Mouse (Mus musculus): ENCODE data around the gene Gm20388. TPM values are rescaled to one million over a fixed set of nuclear protein-coding genes. Genes with fewer than 3 reads are reported as not detected.

Gm20388 gene
- polyA plus RNA-seq, 1 experiment from 2014 or later = 5.5 TPM

DNA sequence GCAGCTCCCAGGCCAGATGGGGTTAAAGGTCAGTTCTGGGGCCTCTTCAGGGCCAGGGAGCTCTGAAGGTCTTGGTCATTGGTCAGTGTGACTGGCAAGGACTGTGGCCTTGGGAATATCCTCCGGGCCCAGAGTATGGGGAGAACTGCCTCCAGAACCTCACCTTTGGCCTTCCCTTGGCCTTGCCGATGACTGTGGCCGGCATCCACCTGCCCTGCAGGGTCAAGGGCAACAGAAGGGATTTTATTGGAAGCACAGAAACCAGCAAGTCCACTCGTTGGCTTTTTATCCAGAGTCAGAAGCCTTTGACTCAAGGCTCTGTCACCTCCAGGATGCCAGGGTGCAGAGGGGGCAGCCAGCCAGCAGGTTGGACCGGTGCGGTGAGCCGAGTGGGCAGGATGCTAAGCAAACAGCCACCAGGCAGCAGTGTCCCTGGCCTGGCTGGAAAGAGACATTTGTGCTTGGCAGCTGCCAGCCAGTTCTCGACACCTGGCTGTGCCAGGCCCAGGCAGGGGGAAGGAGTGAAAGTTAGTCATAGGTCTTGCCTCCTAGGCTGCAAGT, 590.1 kb downstream of the Gm20388 start:
- Histone ChIP-seq H3K27ac (peak overlapping the region; percentile 62), H3K27me3 (ENCODE audit: poor library complexity, severe bottlenecking) (peaks cover 50% of the 10 kb centered on the region), H3K36me3 (replicated peaks) (0 out of 2 replicates have a peak, but pooled peaks cover 2% of the 10 kb centered on the region), H3K4me1 (peaks cover 98% of the 10 kb centered on the region), H3K4me3 (no peak overlapping the region), H3K9me3 (no peaks in the 10 kb centered on the region)
- 80% methylated on average over 8 of the region's 8 CpGs for WGBS
- DNase-seq (ENCODE audit: extremely low spot score, low spot score) = no peak

DNA sequence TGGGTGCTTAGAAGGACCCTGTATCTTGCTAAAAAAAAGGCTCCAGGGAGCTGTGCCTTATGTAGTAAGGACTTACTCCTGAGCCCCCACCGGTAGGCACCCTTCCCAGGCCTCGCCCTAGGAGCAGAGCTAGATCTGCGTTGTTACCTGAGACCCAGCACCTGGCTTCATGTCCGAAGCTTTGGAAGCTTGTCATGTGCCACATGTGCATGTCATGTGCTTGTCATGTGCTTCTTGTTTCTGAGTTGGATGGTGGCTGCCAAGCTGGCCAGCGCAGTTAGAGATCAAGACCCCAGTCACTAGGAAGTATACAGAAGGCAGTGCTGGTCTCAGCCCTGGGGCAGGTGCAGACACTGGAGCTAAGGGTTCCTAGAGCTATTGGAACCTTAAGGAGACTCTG, 590.8 kb downstream of the Gm20388 start:
- DNase-seq (ENCODE audit: extremely low spot score, low spot score) = no peak
- Histone ChIP-seq H3K4me3 (no peak overlapping the region), H3K4me1 (peaks cover 100% of the 10 kb centered on the region), H3K27ac (peak overlapping the region; percentile 62; the same call in 1 of the 2 replicates), H3K36me3 (replicated peaks) (no peaks in the 10 kb centered on the region), H3K27me3 (ENCODE audit: poor library complexity, severe bottlenecking) (peaks cover 51% of the 10 kb centered on the region), H3K9me3 (no peaks in the 10 kb centered on the region)
- WGBS = 83% methylated on average over 5 of the region's 5 CpGs

DNA sequence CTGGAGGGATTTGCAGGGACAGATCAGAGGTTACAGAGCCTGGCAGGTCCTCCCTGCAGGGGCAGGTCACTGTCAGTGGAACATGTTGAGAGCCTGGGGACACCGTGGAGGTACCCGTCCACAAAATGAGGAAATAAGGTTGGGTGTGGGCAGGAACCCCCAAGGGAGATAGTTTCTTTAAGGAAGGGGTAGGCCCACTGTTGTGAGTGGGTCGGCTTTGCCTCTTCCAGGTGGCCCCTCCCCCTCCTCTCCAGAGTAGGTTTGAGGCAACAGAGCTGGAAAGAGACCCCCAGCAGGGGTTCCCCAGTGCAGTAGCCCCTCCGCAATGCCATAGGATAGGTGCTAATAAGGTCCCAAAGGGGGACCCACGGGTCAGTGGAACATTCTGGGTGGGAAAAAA, 591.8 kb downstream of the Gm20388 start:
- Histone ChIP-seq H3K36me3 (replicated peaks) (no peaks in the 10 kb centered on the region), H3K9me3 (no peaks in the 10 kb centered on the region), H3K27me3 (ENCODE audit: poor library complexity, severe bottlenecking) (peaks cover 60% of the 10 kb centered on the region), H3K4me3 (no peak overlapping the region), H3K4me1 (peaks cover 100% of the 10 kb centered on the region), H3K27ac (no peak overlapping the region)
- WGBS = 68% methylated on average over 5 of the region's 5 CpGs
- no peak for DNase-seq (ENCODE audit: extremely low spot score, low spot score)

DNA sequence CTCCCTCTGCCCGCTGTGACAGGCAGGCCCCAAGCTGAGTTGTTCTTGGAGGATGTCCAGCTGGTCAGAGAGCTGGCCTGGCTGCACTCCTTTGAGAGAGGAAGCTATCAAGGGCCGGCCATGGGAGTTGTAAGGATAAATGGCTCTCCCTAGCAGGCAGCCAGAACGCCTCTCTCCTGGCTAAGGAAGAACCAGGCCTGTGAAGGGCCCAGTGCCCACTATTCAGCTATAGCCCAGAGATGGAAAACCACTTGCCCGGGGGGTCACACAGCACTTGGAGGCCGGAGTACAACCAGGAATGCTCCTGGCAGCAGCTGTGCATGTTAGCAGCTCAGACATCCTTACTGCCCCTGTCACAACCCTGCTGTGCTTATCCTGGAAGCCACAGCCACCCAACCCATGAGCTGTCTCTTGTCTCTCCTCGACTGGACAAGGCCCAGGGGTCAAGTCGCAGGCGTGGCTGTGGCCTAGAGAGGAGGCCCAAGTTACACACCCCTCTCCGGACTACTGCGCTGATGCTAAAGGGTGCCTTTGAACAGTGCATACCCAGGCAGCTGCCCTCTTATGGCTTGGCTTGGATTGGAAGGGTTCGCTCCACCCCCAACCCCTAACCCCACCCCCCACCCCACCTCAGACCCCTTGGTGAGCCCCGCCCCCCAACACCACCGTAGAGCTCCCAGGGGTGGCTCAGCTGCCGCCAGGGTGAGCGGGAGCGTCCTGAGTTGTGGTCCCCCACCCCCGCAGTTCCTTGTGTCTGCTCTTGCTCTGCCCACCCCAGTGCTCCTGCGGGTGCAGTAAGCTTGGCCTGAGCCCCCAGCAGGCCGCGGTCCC, 593.8 kb downstream of the Gm20388 start:
- H3K27me3 ChIP-seq (ENCODE audit: poor library complexity, severe bottlenecking) = peaks cover 80% of the 10 kb centered on the region
- no peak for DNase-seq (ENCODE audit: extremely low spot score, low spot score)
- 7% methylated on average over 20 of the region's 20 CpGs for WGBS

DNA sequence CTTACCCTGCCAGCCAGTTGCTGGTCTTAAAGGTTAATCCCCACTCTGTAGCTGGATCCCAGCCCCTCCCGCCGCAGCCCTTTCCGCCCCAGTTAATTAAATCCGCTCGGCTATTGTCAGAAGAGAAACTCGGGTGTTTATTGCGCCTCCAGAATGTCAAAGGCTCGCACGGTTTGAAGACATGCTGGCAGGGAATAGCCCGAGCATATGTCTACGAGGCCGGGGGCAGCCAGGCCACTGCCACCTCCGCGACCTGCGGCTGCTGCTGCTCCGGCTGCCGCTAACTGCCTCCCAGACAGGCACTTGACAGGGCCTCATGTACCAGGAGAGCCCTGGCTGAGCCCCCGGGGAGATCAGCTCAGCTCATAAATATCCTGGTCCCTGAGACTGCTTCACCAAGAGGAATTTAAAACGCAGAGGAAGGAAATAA, 594.5 kb downstream of the Gm20388 start:
- peaks cover 83% of the 10 kb centered on the region for H3K27me3 ChIP-seq (ENCODE audit: poor library complexity, severe bottlenecking)
- H3K36me3 ChIP-seq (replicated peaks) = no peaks in the 10 kb centered on the region
- peak overlapping the region; percentile 82 for H3K27ac ChIP-seq
- H3K4me3 ChIP-seq = peak overlapping the region; percentile 46
- DNase-seq (ENCODE audit: extremely low spot score, low spot score) = peak; percentile 74
- under 1% methylated on average over 19 of the region's 19 CpGs for WGBS
- no peaks in the 10 kb centered on the region for H3K9me3 ChIP-seq
- H3K4me1 ChIP-seq = peaks cover 100% of the 10 kb centered on the region

More for the DNA sequence above, 593.8 kb downstream of the Gm20388 start:
- Histone ChIP-seq H3K9me3 (no peaks in the 10 kb centered on the region), H3K36me3 (replicated peaks) (no peaks in the 10 kb centered on the region), H3K4me3 (peak overlapping the region; percentile 46), H3K4me1 (peaks cover 100% of the 10 kb centered on the region), H3K27ac (peak overlapping the region; percentile 82)

DNA sequence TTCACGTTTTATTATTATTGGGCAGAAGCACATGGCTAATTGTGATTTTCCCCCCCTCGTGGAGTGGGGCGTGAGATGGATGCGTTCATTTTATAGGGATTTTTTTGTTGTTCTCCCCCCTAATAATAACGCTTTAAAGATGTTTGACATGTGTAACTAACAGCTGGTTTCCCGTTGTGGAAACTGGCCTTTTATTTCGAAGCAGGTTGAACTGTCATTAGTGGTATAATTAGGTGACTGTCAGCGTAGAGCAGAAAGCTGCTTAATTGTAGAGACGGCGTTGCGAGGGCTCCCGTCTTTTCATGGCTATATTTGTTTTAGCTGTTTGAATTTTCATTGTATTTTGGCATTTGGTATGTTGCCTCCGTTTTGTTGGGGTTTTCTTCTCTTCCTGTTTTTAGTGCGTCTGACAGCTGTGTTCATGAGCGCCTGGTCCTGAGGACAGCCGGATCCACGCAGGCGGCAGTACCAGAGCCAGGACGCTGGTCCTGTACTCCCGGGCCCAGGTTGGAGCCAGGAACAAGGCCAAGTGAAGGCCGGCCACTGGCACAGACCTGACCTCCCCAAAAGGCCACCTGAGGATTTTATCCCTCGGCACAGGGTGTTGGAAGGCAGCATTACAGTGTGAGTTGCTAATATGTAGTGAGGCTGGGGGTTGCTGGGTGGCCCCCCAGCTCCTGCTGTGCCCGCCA, 595.1 kb downstream of the Gm20388 start:
- Histone ChIP-seq H3K27ac (peak overlapping the region; percentile 82), H3K9me3 (no peaks in the 10 kb centered on the region), H3K4me3 (peak overlapping the region; percentile 46), H3K27me3 (ENCODE audit: poor library complexity, severe bottlenecking) (peaks cover 83% of the 10 kb centered on the region), H3K4me1 (peaks cover 100% of the 10 kb centered on the region), H3K36me3 (replicated peaks) (no peaks in the 10 kb centered on the region)
- 9% methylated on average over 23 of the region's 23 CpGs for WGBS
- DNase-seq (ENCODE audit: extremely low spot score, low spot score) = no peak

DNA sequence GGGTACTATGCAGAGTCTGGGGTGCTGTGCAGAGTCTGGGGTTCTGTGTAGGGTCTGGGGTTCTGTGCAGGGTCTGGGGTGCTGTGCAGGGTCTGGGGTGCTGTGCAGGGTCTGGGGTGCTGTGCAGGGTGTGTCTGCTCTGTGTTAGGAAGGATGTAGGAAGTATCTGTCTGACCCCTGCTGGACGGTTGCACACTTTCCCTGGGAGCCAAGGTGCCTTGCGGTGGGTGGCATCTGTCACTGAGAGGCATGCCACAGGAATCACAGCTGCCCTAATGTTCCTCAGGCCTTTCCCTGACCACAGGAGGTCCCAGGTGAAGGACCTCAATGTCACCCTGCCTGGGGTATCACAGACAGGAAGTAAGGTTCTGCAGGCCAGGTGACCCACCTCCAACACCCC, 595.9 kb downstream of the Gm20388 start:
- Histone ChIP-seq H3K9me3 (no peaks in the 10 kb centered on the region), H3K27ac (peak overlapping the region; percentile 82), H3K4me3 (peak overlapping the region; percentile 46), H3K36me3 (replicated peaks) (no peaks in the 10 kb centered on the region), H3K27me3 (ENCODE audit: poor library complexity, severe bottlenecking) (peaks cover 83% of the 10 kb centered on the region), H3K4me1 (peaks cover 100% of the 10 kb centered on the region)
- 50% methylated on average over 2 of the region's 2 CpGs for WGBS
- DNase-seq (ENCODE audit: extremely low spot score, low spot score) = no peak

DNA sequence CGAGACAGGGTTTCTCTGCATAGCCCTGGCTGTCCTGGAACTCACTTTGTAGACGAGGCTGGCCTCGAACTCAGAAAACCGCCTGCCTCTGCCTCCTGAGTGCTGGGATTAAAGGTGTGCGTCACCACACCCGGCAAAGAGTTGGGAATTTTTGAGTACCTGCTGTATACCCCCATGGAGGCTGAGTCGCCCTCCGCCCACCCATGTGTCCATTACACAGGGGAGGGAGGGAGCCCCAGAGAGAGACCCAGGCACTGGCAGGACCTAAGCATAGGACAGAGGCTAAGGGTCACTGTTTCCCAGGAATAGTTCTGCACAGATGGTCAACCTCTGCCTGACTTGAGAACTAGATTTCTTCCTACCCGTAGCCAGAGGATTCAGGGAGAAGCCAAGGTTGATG, 596.6 kb downstream of the Gm20388 start:
- 88% methylated on average over 9 of the region's 9 CpGs for WGBS
- Histone ChIP-seq H3K36me3 (replicated peaks) (no peaks in the 10 kb centered on the region), H3K27me3 (ENCODE audit: poor library complexity, severe bottlenecking) (peaks cover 83% of the 10 kb centered on the region), H3K4me3 (no peak overlapping the region), H3K9me3 (no peaks in the 10 kb centered on the region), H3K4me1 (peaks cover 100% of the 10 kb centered on the region), H3K27ac (no peak overlapping the region)
- no peak for DNase-seq (ENCODE audit: extremely low spot score, low spot score)

DNA sequence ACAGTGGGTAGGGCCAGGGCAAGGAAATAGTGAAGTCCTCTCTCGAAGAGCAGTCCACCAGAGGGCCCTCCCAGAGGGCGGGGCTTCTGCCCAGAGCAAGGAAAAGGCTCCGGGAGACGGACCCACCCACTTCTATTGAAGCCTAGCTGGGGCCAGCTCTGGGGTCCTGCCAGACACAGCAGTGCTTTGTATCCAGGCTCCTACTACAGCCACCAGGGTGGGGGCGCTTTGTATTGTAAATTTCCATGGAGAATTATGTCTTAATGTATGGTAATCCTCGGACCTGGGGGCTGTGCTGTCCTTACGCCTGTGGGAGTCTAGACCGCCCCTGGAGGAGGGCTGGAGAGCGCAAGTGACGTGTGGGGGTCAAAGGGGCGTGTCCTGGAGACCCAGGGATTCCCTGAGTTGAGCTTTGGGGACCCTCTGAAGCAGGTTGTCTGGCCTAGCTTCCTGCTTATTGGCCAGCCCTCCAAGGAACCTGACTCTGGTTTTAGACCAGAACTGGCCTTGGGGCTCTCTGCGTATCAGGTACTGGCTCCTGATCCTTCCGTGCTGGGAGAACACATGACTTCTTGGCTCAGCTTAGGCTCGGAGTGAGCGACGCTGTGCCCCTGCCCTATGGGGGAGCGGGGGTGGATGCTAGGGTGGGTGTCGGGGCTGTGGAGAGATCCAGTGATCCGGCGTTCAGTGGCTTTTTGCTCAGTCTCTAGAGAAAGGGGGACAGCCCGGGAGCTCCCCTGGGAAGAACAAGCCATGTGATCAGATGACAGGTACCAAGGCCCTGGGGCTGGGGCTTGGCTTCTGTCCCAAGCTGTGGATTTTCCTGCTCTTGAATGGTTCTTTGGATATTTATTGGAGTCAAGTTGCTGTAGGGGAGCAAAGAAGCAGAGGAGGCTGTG, 598.7 kb downstream of the Gm20388 start:
- H3K27me3 ChIP-seq (ENCODE audit: poor library complexity, severe bottlenecking) = peaks cover 83% of the 10 kb centered on the region
- peaks cover 100% of the 10 kb centered on the region for H3K4me1 ChIP-seq
- H3K4me3 ChIP-seq = peak overlapping the region; percentile 40
- under 1% methylated on average over 21 of the region's 21 CpGs for WGBS
- peak overlapping the region; percentile 84 for H3K27ac ChIP-seq
- peak; percentile 84 for DNase-seq (ENCODE audit: extremely low spot score, low spot score)
- H3K36me3 ChIP-seq (replicated peaks) = no peaks in the 10 kb centered on the region
- no peaks in the 10 kb centered on the region for H3K9me3 ChIP-seq

DNA sequence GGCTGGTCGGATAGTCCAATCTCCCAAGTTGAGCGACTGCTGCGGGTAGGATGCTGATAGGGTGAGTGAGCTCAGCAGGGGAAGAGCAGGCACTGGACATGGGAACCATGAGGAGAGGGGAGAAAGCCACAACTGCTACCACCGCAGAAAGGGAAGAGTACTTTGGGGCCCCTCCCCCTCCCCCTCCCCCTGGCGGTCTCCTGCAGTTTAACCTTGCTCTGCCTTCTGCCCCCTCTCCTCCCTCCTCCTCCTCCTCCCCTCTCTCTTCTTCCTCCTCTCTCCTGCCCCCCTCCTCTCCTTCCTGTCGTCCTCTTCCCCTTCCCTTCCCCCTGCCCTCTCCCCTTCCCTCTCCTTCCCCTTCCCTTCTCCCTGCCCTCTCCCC, 599.4 kb downstream of the Gm20388 start:
- Histone ChIP-seq H3K27me3 (ENCODE audit: poor library complexity, severe bottlenecking) (peaks cover 87% of the 10 kb centered on the region), H3K4me1 (peaks cover 100% of the 10 kb centered on the region), H3K4me3 (peak overlapping the region; percentile 40)

DNA sequence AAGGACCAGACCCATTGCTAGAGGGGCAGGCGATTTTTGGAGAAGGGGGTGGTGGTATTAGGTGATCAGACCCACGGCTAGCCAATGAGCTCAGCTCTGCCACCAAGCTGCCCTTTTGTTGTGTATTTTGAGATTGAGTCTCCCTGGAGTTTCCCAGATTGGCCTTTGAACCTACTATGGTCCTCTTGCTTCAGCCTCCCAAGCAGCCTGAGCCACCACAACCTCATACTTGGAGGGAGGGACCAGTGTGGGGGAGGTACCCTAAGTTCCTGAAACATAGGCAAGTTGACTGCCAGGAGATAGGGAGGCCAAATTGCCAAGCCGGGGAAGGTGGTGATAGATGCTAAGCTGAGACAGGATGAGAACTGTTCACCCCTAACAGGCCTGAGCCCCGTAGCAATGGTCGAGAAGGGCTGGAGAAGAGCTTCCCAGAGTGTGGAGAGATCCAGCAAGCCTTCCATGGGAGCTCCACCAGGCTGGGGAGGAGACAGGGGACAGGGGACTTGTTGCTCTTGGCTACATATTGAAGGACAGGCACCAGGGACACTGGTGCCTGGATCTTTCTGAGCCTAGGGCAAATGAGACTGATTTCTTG, 600.3 kb downstream of the Gm20388 start:
- 15% methylated on average over 5 of the region's 5 CpGs for WGBS

More for the DNA sequence above, 599.4 kb downstream of the Gm20388 start:
- Histone ChIP-seq H3K9me3 (no peaks in the 10 kb centered on the region), H3K27ac (peak overlapping the region; percentile 84), H3K36me3 (replicated peaks) (no peaks in the 10 kb centered on the region)
- WGBS = under 1% methylated on average over 6 of the region's 6 CpGs
- no peak for DNase-seq (ENCODE audit: extremely low spot score, low spot score)

DNA sequence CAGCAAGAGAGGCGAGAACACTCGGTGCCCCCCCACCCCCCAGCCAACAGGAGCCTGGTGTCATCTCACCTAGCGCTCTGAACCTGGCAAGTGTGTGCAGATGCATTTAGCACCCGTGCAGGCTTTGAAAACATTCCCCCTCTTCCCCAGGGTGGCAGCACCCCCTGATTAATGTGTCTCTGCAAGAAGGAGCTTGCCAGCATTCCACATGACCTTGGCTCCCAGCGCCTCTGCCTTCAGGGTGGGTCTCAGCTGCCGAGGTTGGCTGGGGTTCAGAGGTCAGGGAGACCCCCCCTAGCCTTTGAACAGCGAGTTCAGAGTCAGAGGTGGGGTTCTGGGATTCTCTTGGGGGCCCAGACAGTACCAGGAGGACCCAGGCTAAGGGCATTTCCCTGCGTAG, 601.1 kb downstream of the Gm20388 start:
- peak overlapping the region; percentile 84 for H3K27ac ChIP-seq
- WGBS = 33% methylated on average over 8 of the region's 8 CpGs
- peaks cover 96% of the 10 kb centered on the region for H3K27me3 ChIP-seq (ENCODE audit: poor library complexity, severe bottlenecking)
- H3K4me1 ChIP-seq = peaks cover 100% of the 10 kb centered on the region
- no peaks in the 10 kb centered on the region for H3K36me3 ChIP-seq (replicated peaks)
- H3K4me3 ChIP-seq = no peak overlapping the region
- no peaks in the 10 kb centered on the region for H3K9me3 ChIP-seq
- DNase-seq (ENCODE audit: extremely low spot score, low spot score) = no peak

More for the DNA sequence above, 600.3 kb downstream of the Gm20388 start:
- Histone ChIP-seq H3K36me3 (replicated peaks) (no peaks in the 10 kb centered on the region), H3K4me3 (peak overlapping the region; percentile 40), H3K27me3 (ENCODE audit: poor library complexity, severe bottlenecking) (peaks cover 96% of the 10 kb centered on the region), H3K27ac (peak overlapping the region; percentile 84), H3K9me3 (no peaks in the 10 kb centered on the region), H3K4me1 (peaks cover 100% of the 10 kb centered on the region)
- no peak for DNase-seq (ENCODE audit: extremely low spot score, low spot score)
